1 mouse cellular context compared by ENCODE assay signal in the genomic region with DNA sequence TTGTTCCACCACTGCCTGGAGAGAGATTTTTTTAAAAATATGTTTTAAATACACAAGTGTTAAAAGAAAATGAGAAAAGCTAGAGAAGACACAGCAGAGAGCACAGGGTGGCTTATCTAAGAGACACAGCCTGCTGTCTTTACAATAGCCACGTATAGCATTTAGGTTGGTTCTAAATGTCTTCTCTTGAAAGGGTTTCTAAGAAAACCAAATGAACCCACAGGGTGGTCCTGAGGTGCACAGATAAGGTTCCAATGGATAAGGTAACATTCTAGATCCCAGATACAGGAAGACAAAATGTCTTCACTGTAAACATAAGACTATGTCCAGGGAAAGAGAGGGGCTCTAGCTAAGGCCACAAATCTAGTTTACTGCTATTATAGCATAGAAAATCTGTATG.
TF ChIP-seq lines count a peak whose summit lies in the region.

No protein-coding gene starts in this region.

TF ChIP-seq in MEL, 35 proteins besides CTCF, POLR2A, EP300 and RAD21 (continued from another document):
- TF ChIP-seq BHLHE40 (IDR thresholded peaks at IDR 0.05; ENCODE audit: borderline replicate concordance, low read depth, low read length) (peak; percentile 20; the same call in 1 of the 2 replicates), TBP (IDR thresholded peaks at IDR 0.05; ENCODE audit: low read depth, low read length) (no peak), MXI1 (IDR thresholded peaks at IDR 0.05; ENCODE audit: low read depth, low read length) (0 out of 2 replicates have a peak, but pooled peaks have one; percentile 16), CHD1 (IDR thresholded peaks at IDR 0.05; ENCODE audit: low read depth, low read length) (peak; percentile 37; the same call in 1 of the 2 replicates), GATA1 (IDR thresholded peaks at IDR 0.05; ENCODE audit: low read depth, low read length) (peak; percentile 90)
